Mouse (Mus musculus): ENCODE data around the gene Nfam1. TPM values are rescaled to one million over a fixed set of nuclear protein-coding genes. Genes with fewer than 3 reads are reported as not detected.

Nfam1 gene
- polyA plus RNA-seq, 1 experiment from 2014 or later = 3.4 TPM

DNA sequence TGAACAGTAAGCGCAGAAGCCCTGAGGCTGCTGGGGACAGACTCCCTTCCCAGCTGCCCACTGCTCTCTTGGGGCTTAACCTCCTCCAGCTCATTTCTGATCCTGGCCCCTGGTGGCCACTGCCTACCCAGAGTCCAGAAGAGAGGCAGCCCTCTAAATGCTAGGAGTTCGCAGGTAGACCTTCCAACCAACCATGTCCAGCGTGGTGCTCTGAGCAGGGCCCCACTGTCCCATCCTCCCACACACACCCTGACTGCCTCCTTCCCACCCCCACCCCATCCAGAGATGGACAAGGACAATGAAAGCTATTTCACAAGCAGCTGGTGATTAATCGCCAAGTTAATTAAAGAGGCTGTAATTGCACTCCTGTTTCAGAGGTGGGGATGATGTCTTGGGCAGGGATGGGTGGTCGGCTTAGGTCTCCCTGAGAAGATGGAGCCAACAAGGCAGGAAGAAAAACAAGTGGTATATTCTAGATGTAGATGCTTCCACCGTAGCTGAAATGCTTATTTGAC lies 43.9 kb downstream of the Nfam1 start:
- peaks cover 34% of the 10 kb centered on the region for H3K4me1 ChIP-seq (ENCODE audit: control insufficient read depth, insufficient read depth, low read length)

DNA sequence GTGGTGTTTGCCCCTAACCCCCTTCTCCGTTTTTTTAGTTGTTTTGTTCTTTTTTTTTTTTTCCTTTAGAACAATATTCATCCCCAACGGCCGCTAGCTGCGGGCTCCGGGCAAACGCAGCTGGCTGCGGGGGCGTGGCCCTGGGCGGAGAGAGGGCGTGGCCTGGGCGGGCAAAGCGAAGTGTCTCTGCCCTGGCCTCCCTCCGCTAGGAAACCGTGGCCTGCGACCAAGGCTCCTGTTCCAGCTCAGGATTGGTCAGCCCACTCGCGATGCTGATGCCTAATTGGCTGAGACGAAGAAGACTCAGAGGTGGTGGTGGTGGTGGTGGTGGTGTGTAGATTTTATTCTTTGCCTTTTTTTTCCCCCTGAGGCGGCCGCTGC lies 45.4 kb downstream of the Nfam1 start, which contains the start of gene Tcf20:
TSS of gene Tcf20 (minus strand) at position 141 of the 381 bp plus-strand sequence.
- H3K9me3 ChIP-seq (ENCODE audit: control insufficient read depth, low read length) = no peaks in the 10 kb centered on the region
- WGBS = under 1% methylated on average over 20 of the region's 20 CpGs
- H3K9ac ChIP-seq (ENCODE audit: low read depth, low read length) = peak within 1 kb of the TSS; percentile 19; the same call in 1 of the 2 replicates
- peaks cover 49% of the 10 kb centered on the region for H3K4me1 ChIP-seq (ENCODE audit: control insufficient read depth, insufficient read depth, low read length)
- ATAC-seq (ENCODE audit: low FRiP score, low TSS enrichment) = peak; percentile 79
- H3K27me3 ChIP-seq (ENCODE audit: control insufficient read depth, insufficient read depth, low read length) = peaks cover 14% of the 10 kb centered on the region
- H3K4me3 ChIP-seq (ENCODE audit: low read length) = peak within 1 kb of the TSS; percentile 52
- H3K27ac ChIP-seq (ENCODE audit: low read depth, low read length) = peak within 1 kb of the TSS; percentile 12; the same call in 1 of the 2 replicates
- no peaks in the 10 kb centered on the region for H3K36me3 ChIP-seq (ENCODE audit: control insufficient read depth, insufficient read depth, low read length)
- peak within 1 kb of the TSS; percentile 70 for H3K4me2 ChIP-seq (replicated peaks; ENCODE audit: low read depth, low read length)

More for the DNA sequence above, 43.9 kb downstream of the Nfam1 start:
- H3K4me2 ChIP-seq (replicated peaks; ENCODE audit: low read depth, low read length) = peak overlapping the region; percentile 70; the same call in 1 of the 2 replicates
- H3K9me3 ChIP-seq (ENCODE audit: control insufficient read depth, low read length) = no peaks in the 10 kb centered on the region
- no peak overlapping the region for H3K4me3 ChIP-seq (ENCODE audit: low read length)
- WGBS = 19% methylated on average over 6 of the region's 6 CpGs
- H3K27me3 ChIP-seq (ENCODE audit: control insufficient read depth, insufficient read depth, low read length) = peaks cover 14% of the 10 kb centered on the region
- H3K27ac ChIP-seq (ENCODE audit: low read depth, low read length) = 0 out of 2 replicates have a peak overlapping the region, but pooled peaks have one; percentile 15
- H3K9ac ChIP-seq (ENCODE audit: low read depth, low read length) = no peak overlapping the region
- H3K36me3 ChIP-seq (ENCODE audit: control insufficient read depth, insufficient read depth, low read length) = no peaks in the 10 kb centered on the region
- peak; percentile 66 for ATAC-seq (ENCODE audit: low FRiP score, low TSS enrichment)

DNA sequence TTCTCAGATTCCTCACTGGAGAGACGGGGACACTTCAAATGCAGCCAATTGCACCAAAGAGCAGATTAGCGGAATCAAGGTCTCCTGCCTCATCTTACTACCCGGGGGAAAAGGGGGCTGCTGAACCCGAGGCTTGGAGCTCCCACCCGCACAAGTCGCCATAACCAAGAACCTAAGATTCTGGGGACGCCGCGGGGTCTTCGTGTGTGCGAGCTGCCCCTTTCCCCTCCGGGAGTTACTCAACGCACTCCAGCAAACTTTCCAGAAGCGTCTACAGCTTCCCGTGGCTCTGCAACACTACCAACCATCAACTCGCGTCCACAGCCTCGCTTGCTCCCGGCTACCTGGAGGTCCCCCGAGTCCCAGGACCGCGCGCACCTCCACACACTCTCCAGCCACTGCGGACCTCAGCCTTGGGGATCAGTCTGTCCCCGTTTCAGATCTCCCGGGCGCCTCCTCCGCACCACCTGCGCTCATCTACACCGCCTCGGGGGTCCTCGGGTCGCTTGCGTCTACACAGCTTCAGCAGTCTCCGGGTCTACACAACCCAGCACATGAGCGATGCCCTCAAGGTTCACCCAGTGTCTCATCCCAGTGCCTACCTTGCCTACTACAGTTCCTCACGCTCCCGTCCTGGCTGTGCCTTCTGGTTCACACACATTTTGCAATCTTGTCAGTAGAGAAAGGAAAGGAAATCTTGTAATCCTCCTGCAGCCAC lies 45.9 kb downstream of the Nfam1 start:
- Histone ChIP-seq H3K9ac (ENCODE audit: low read depth, low read length) (peak overlapping the region; percentile 19; the same call in 1 of the 2 replicates), H3K4me1 (ENCODE audit: control insufficient read depth, insufficient read depth, low read length) (peaks cover 52% of the 10 kb centered on the region), H3K36me3 (ENCODE audit: control insufficient read depth, insufficient read depth, low read length) (no peaks in the 10 kb centered on the region), H3K27me3 (ENCODE audit: control insufficient read depth, insufficient read depth, low read length) (peaks cover 14% of the 10 kb centered on the region), H3K4me2 (replicated peaks; ENCODE audit: low read depth, low read length) (peak overlapping the region; percentile 70), H3K4me3 (ENCODE audit: low read length) (peak overlapping the region; percentile 52), H3K27ac (ENCODE audit: low read depth, low read length) (no peak overlapping the region), H3K9me3 (ENCODE audit: control insufficient read depth, low read length) (no peaks in the 10 kb centered on the region)
- WGBS = 1% methylated on average over 38 of the region's 38 CpGs
- ATAC-seq (ENCODE audit: low FRiP score, low TSS enrichment) = no peak

DNA sequence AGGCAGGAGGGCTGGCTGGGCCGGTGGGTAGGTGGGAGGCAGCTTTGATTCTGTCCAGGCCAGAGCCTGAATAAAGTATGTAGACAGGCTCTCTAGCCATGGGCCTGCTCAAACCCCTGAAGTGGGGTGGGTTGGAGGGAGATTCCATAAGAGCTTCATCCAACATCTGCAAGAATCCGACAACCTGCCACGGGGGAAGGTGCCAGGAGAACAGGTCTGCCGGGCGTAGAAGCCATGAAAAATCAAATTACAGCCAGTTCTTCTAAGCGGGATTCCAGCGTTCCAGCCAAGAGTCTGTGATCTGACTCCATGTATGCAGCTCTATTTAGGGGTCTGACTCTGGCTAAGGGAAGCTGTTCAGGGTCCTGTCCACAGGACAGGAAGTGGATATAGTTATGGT lies 48.5 kb downstream of the Nfam1 start:
- Histone ChIP-seq H3K36me3 (ENCODE audit: control insufficient read depth, insufficient read depth, low read length) (no peaks in the 10 kb centered on the region), H3K4me2 (replicated peaks; ENCODE audit: low read depth, low read length) (no peak overlapping the region), H3K4me1 (ENCODE audit: control insufficient read depth, insufficient read depth, low read length) (peaks cover 61% of the 10 kb centered on the region), H3K27ac (ENCODE audit: low read depth, low read length) (no peak overlapping the region; the same call in 1 of the 2 replicates), H3K9ac (ENCODE audit: low read depth, low read length) (no peak overlapping the region), H3K27me3 (ENCODE audit: control insufficient read depth, insufficient read depth, low read length) (peaks cover 6% of the 10 kb centered on the region; the same call in 1 of the 2 replicates), H3K9me3 (ENCODE audit: control insufficient read depth, low read length) (no peaks in the 10 kb centered on the region), H3K4me3 (ENCODE audit: low read length) (no peak overlapping the region)
- no peak for ATAC-seq (ENCODE audit: low FRiP score, low TSS enrichment)
- 52% methylated on average over 7 of the region's 7 CpGs for WGBS

DNA sequence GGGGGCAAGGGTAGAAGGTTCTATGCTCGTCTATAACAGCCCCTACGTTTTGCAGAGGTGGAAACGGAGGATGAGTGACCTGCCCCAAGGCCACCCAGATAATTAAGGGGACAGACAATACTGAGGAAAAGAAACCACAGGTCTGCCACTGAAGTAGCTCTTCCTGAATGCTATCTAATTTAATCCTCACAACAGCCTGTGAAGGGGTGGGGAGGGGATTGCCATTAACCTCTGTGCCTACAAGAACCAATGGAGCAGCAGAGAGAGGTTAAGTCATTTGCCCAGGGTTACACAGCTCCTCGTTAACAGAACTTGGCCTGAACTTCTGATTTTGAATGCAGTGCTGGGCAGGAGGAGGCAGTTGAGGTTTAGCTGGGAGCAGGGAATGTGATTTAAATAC lies 49.0 kb downstream of the Nfam1 start:
- H3K4me2 ChIP-seq (replicated peaks; ENCODE audit: low read depth, low read length) = no peak overlapping the region; the same call in 1 of the 2 replicates
- no peak overlapping the region for H3K9ac ChIP-seq (ENCODE audit: low read depth, low read length)
- 21% methylated on average over 4 of the region's 4 CpGs for WGBS
- ATAC-seq (ENCODE audit: low FRiP score, low TSS enrichment) = no peak
- H3K27me3 ChIP-seq (ENCODE audit: control insufficient read depth, insufficient read depth, low read length) = peaks cover 6% of the 10 kb centered on the region; the same call in 1 of the 2 replicates
- peak overlapping the region; percentile 55 for H3K27ac ChIP-seq (ENCODE audit: low read depth, low read length)
- peaks cover 57% of the 10 kb centered on the region for H3K4me1 ChIP-seq (ENCODE audit: control insufficient read depth, insufficient read depth, low read length)
- H3K36me3 ChIP-seq (ENCODE audit: control insufficient read depth, insufficient read depth, low read length) = no peaks in the 10 kb centered on the region
- no peak overlapping the region for H3K4me3 ChIP-seq (ENCODE audit: low read length)
- no peaks in the 10 kb centered on the region for H3K9me3 ChIP-seq (ENCODE audit: control insufficient read depth, low read length)

DNA sequence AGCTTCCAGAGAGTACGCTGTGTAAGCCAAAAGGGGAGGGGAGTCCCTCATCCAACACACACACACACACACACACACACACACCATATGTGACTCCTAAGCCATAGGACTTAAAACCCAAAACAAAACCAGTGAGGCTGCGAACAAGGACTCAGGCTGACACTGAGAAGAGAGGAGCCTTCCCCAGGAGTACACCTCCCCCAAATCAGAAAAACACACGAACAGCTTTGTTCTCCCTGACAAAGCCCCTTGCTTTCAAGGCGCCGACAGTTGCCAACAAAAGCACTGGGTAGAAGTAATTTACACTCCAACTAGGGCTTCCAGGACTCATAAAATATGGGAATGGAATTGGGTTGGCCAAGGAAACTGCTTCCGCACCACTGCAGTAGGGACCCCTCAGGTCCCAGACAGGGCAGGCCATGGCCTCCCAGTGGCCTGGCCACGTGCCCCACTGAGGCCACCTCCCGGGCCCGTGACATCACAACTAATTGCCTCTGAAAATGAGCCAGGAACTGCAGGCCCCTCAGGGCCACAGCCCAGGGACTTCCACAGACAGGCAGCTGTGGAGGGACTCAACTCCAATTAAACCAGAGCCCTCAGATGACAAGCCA lies 49.6 kb downstream of the Nfam1 start:
- peak overlapping the region; percentile 25 for H3K4me2 ChIP-seq (replicated peaks; ENCODE audit: low read depth, low read length)
- H3K9me3 ChIP-seq (ENCODE audit: control insufficient read depth, low read length) = no peaks in the 10 kb centered on the region
- ATAC-seq (ENCODE audit: low FRiP score, low TSS enrichment) = peak; percentile 79
- peaks cover 54% of the 10 kb centered on the region for H3K4me1 ChIP-seq (ENCODE audit: control insufficient read depth, insufficient read depth, low read length)
- no peaks in the 10 kb centered on the region for H3K36me3 ChIP-seq (ENCODE audit: control insufficient read depth, insufficient read depth, low read length)
- H3K4me3 ChIP-seq (ENCODE audit: low read length) = no peak overlapping the region
- peaks cover 6% of the 10 kb centered on the region; the same call in 1 of the 2 replicates for H3K27me3 ChIP-seq (ENCODE audit: control insufficient read depth, insufficient read depth, low read length)
- peak overlapping the region; percentile 79 for H3K27ac ChIP-seq (ENCODE audit: low read depth, low read length)
- 9% methylated on average over 9 of the region's 9 CpGs for WGBS
- H3K9ac ChIP-seq (ENCODE audit: low read depth, low read length) = peak overlapping the region; percentile 23; the same call in 1 of the 2 replicates

DNA sequence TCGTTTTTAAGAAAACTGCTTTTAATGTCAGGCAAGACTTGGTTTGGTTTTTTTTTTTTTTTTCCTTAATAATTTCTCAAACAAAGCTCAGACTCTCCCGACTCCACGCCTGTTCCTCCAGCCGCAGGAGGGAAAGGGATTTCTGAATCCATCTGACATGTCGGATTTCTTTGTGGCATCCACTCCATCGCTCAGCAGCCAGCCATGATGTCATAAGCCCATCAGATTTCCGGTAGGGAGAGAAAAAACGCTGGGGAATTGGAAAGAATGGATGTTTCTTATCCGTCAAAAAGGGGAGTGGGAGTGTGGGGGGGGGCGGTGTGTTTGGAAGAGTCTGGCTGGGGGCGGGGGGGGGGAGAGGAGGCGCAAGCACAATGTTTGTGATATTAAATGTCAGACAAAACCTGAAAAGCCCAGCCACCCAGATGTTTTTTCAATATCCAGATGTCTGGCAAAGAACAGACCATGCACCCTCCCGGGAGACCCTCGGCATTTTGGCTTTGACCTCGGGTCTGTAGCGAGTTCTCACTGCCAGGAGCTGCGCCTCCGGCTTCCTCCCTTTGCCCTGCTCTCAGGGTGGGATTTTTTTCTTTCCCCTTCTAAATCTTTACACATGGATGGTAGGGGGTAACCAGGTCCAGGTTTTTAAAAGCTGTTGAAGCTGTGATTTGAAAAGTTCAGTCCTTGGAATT lies 50.2 kb downstream of the Nfam1 start:
- H3K4me2 ChIP-seq (replicated peaks; ENCODE audit: low read depth, low read length) = peak overlapping the region; percentile 25
- ATAC-seq (ENCODE audit: low FRiP score, low TSS enrichment) = no peak
- peaks cover 6% of the 10 kb centered on the region; the same call in 1 of the 2 replicates for H3K27me3 ChIP-seq (ENCODE audit: control insufficient read depth, insufficient read depth, low read length)
- 7% methylated on average over 18 of the region's 18 CpGs for WGBS
- peak overlapping the region; percentile 79; the same call in 1 of the 2 replicates for H3K27ac ChIP-seq (ENCODE audit: low read depth, low read length)
- H3K4me1 ChIP-seq (ENCODE audit: control insufficient read depth, insufficient read depth, low read length) = peaks cover 48% of the 10 kb centered on the region
- no peak overlapping the region for H3K4me3 ChIP-seq (ENCODE audit: low read length)
- H3K9ac ChIP-seq (ENCODE audit: low read depth, low read length) = peak overlapping the region; percentile 18; the same call in 1 of the 2 replicates
- H3K36me3 ChIP-seq (ENCODE audit: control insufficient read depth, insufficient read depth, low read length) = no peaks in the 10 kb centered on the region
- H3K9me3 ChIP-seq (ENCODE audit: control insufficient read depth, low read length) = no peaks in the 10 kb centered on the region

DNA sequence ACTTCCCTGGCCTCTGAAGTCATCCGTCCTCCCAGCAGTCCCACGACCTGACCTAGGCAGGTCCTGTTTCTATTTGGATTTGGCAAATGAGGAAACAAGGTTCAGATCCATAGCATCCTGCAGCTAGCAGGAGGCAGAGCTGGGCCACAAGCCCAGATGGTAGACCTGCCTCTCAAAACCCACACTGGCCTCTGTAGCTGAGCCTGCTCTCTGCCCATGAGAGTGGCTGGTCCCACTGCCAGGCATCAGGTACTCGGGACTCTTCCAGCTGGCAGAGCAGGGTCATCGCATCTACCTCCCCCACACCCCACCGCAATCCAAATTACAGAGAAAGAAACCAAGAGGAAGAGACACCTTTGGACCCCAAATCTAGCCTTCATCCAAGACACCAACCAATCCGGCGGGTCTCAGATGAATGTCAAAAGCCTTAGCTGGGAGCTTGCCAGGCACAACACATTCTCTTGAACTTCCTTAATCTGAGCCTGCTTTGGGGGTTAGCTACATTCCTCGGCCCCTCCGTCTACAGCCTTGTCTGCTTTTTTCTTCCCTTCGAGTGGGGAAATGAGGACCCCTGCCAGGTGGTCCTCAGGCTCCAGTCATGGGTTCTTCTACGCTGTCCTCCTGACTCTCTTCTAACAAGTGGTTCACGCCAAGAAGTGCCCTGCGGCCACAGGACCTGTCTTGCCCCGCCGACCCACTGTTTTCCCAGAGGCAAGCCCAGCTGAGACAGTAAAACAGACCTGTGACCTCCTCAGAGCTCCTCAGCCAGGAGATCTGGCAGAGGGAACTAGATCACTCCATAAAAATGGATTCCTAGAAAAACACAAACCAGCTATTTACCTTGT lies 51.2 kb downstream of the Nfam1 start:
- peak overlapping the region; percentile 23; the same call in 1 of the 2 replicates for H3K9ac ChIP-seq (ENCODE audit: low read depth, low read length)
- WGBS = 19% methylated on average over 15 of the region's 15 CpGs
- H3K4me1 ChIP-seq (ENCODE audit: control insufficient read depth, insufficient read depth, low read length) = peaks cover 44% of the 10 kb centered on the region

More for the DNA sequence above, 51.2 kb downstream of the Nfam1 start:
- H3K27ac ChIP-seq (ENCODE audit: low read depth, low read length) = no peak overlapping the region; the same call in 1 of the 2 replicates
- H3K36me3 ChIP-seq (ENCODE audit: control insufficient read depth, insufficient read depth, low read length) = no peaks in the 10 kb centered on the region
- H3K9me3 ChIP-seq (ENCODE audit: control insufficient read depth, low read length) = no peaks in the 10 kb centered on the region
- H3K27me3 ChIP-seq (ENCODE audit: control insufficient read depth, insufficient read depth, low read length) = peaks cover 6% of the 10 kb centered on the region; the same call in 1 of the 2 replicates
- ATAC-seq (ENCODE audit: low FRiP score, low TSS enrichment) = no peak
- H3K4me2 ChIP-seq (replicated peaks; ENCODE audit: low read depth, low read length) = peak overlapping the region; percentile 25; the same call in 1 of the 2 replicates
- H3K4me3 ChIP-seq (ENCODE audit: low read length) = no peak overlapping the region
